Comparison of ENCODE assay signal across 22 mouse cellular contexts in the genomic region with DNA sequence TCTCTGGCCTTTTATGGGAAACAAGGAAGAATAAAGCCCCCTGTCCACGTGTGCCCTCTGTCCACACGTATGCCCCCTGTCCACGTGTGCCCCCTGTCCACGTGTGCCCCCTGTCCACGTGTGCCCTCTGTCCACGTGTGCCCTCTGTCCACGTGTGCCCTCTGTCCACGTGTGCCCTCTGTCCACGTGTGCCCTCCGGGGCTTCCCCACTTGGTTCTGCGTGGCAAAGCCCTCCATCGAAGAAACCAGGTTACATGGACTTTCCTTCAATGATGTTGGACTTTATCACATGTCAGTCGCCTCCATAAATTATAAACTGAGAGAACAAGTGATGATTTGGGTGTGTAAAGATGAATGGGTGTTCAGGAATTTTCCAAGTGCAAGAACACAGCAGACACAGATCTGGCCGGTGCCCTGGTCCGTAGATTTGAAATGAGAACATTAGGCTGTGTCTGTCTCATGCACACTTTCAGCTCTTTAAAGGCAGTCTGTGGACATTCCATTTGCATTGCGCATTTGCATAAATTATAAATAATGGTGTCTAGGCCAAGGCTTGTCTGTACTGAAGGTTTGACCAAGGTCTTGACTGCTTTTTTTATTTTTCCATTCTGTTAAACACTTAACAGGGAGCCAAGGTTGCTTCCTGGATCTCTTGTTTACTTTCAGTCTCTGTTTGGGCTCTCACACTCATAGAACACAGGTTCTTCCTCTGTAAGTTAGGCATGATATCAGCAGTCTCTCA.
DNase-seq lines count a peak whose midpoint lies in the region; ATAC-seq and TF ChIP-seq lines count a peak whose summit lies in the region.
"Had no signal": no experiment of that assay in that cellular context is flagged by ENCODE, and none has a peak within 500 bp of the region (broad histone marks: within the 10 kb centered on the region; RNA-seq: fewer than 3 reads in every experiment).

No protein-coding gene starts in this region.

- H3K9ac ChIP-seq in kidney, postnatal 0 days (ENCODE audit: low read depth, low read length), result no peak overlapping the region
- H3K9ac ChIP-seq: embryonic facial prominence, embryonic 12.5 days; forebrain, embryonic 13.5 days; forebrain, embryonic 15.5 days; forebrain, postnatal 0 days had no signal

- H3K4me3 ChIP-seq in kidney, postnatal 0 days (replicated peaks; ENCODE audit: low read depth, low read length), result no peak overlapping the region
- H3K4me3 ChIP-seq: embryonic facial prominence, embryonic 10.5 days; embryonic facial prominence, embryonic 12.5 days; forebrain, embryonic 13.5 days; forebrain, embryonic 15.5 days had no signal

- H3K4me1 ChIP-seq in kidney, postnatal 0 days (replicated peaks; ENCODE audit: insufficient read depth, low read length), result no peaks in the 10 kb centered on the region; the same call in 1 of the 2 replicates

- no peak overlapping the region for H3K27ac ChIP-seq in kidney, postnatal 0 days
- H3K27ac ChIP-seq: embryonic facial prominence, embryonic 10.5 days; embryonic facial prominence, embryonic 12.5 days; forebrain, embryonic 13.5 days; forebrain, embryonic 15.5 days had no signal

- H3K27me3 ChIP-seq in kidney, postnatal 0 days (ENCODE audit: insufficient read depth, low read length), result no peaks in the 10 kb centered on the region
- H3K27me3 ChIP-seq: embryonic facial prominence, embryonic 12.5 days; forebrain, embryonic 13.5 days; forebrain, embryonic 15.5 days had no signal

- ATAC-seq in kidney, postnatal 0 days (replicated peaks; ENCODE audit: low FRiP score, low read depth), result no peak
- no peak for ATAC-seq in megakaryocyte-erythroid progenitor cell, adult 5-6 weeks (replicated peaks; ENCODE audit: low FRiP score, low TSS enrichment, poor library complexity, severe bottlenecking)
- ATAC-seq: activated CD4-positive, CD25-positive, alpha-beta regulatory T cell, adult 4 months; CD4-positive, CD25-positive, alpha-beta regulatory T cell, adult 4 months; forebrain, embryonic 13.5 days; forebrain, embryonic 15.5 days; forebrain, postnatal 0 days had no signal

- H3K36me3 ChIP-seq in kidney, postnatal 0 days (ENCODE audit: insufficient read depth, low read length), result no peaks in the 10 kb centered on the region
- H3K36me3 ChIP-seq: embryonic facial prominence, embryonic 10.5 days; embryonic facial prominence, embryonic 12.5 days; forebrain, embryonic 15.5 days had no signal

- peak; percentile 3 for DNase-seq in adrenal gland, adult 2 months
- no peak for DNase-seq in adrenal gland, postnatal 14 days
- DNase-seq in kidney, postnatal 0 days (ENCODE audit: low spot score), result peak; percentile 76
- no peak for DNase-seq in kidney, postnatal 4 days
- peak; percentile 6 for DNase-seq in lung, postnatal 10 days
- no peak for DNase-seq in lung, adult 18-20 months
- DNase-seq: adrenal gland, postnatal 10 days; adrenal gland, postnatal 36 days; B cell, adult 2 months; cerebellum, adult 11-12 months; cerebellum, adult 2 months; cerebellum, adult 9-10 months; cerebellum, postnatal 10 days; cerebellum, postnatal 25 days; forebrain, postnatal 0 days had no signal

- no peak for TF ChIP-seq CTCF in kidney, postnatal 0 days (IDR thresholded peaks at IDR 0.05; ENCODE audit: low read depth)

- WGBS in kidney, postnatal 0 days, result 81% methylated on average over 16 of the region's 16 CpGs

- no peak overlapping the region for H3K4me2 ChIP-seq in kidney, postnatal 0 days (ENCODE audit: low read length)
- H3K4me2 ChIP-seq: embryonic facial prominence, embryonic 12.5 days; forebrain, embryonic 13.5 days; forebrain, embryonic 15.5 days had no signal

- H3K9me3 ChIP-seq in kidney, postnatal 0 days (replicated peaks; ENCODE audit: low read length), result no peaks in the 10 kb centered on the region
- H3K9me3 ChIP-seq: embryonic facial prominence, embryonic 12.5 days; forebrain, embryonic 13.5 days; forebrain, embryonic 15.5 days had no signal

Comparison
In these comparisons a context has a peak if more than half of its experiments do, and no peak if none do; other contexts are left out.
1. DNase-seq: peak in adrenal gland, adult 2 months (single experiment), kidney, postnatal 0 days (single experiment) and lung, postnatal 10 days (single experiment); none in adrenal gland, postnatal 14 days (single experiment), kidney, postnatal 4 days (0 of 2) and lung, adult 18-20 months (0 of 2).